Mouse (Mus musculus): Measurements from ENCODE around the gene Fam180a.

DNA sequence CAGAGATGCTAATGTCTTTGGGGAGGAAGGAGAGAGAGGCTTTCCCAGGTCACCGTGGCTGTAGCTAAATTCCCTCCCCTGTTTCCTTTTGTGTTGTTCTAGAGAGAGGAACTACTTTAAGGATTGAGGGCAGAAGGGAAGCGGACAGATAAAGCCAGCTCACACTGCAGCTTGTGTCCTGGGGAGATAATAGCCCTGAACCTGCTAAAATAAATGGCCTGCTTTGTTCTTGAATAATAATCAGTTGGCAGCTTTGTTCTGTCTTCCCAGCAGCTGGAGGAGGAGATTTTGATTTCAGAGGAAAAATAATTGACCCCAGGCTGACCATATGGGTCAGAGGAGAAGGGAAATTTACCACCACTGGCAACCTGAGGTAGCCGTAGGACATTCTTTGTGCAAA, 12.7 kb upstream of the Fam180a start:
- TF ChIP-seq CTCF (IDR thresholded peaks at IDR 0.05; ENCODE audit: borderline replicate concordance, insufficient read depth, low read depth, low read length) (no peak), POLR2A (IDR thresholded peaks at IDR 0.05; ENCODE audit: borderline replicate concordance, insufficient read depth, low read length) (no peak)

All from cerebellum, adult 2 months (tissue).